ENCODE assay signal across 8 mouse cellular contexts in genomic region chr16:33516807-33517565, GRCm38 (mm10). TPM values are rescaled to one million over a fixed set of nuclear protein-coding genes. Genes with fewer than 3 reads are reported as not detected.
DNase-seq lines count a peak whose midpoint lies in the region; ATAC-seq lines count a peak whose summit lies in the region.

TSS of gene Slc12a8 (plus strand) at chr16:33517328.

- intact Hi-C loops in heart, postnatal 25 days (cut with DNase I) = no loop called here

- H3K27ac ChIP-seq in heart, embryonic 13.5 days (replicated peaks) = no peak within 1 kb of the TSS; the same call in 1 of the 2 replicates
- no peak within 1 kb of the TSS for H3K27ac ChIP-seq in liver, embryonic 15.5 days (replicated peaks)

- H3K27me3 ChIP-seq in heart, embryonic 13.5 days (replicated peaks) = no peaks in the 10 kb centered on the region
- H3K27me3 ChIP-seq in liver, embryonic 15.5 days = peaks cover 20% of the 10 kb centered on the region

- peak; percentile 96 for DNase-seq in heart, adult 11 months
- DNase-seq in heart, postnatal 25 days (ENCODE audit: low spot score) = no peak
- peak; percentile 54 for DNase-seq in embryo, embryonic 11 days
- DNase-seq in layer of hippocampus, adult 11-12 months (ENCODE audit: low spot score) = peak; percentile 70
- DNase-seq in right cerebral cortex, postnatal 25 days = peak; percentile 47
- no peak for DNase-seq in adrenal gland, adult 8-10 months

- H3K4me3 ChIP-seq in heart, embryonic 13.5 days = peak within 1 kb of the TSS; percentile 53
- no peak within 1 kb of the TSS for H3K4me3 ChIP-seq in liver, embryonic 15.5 days (replicated peaks)

- H3K36me3 ChIP-seq in heart, embryonic 13.5 days = no peaks in the 10 kb centered on the region
- H3K36me3 ChIP-seq in liver, embryonic 15.5 days (replicated peaks) = no peaks in the 10 kb centered on the region

- H3K4me1 ChIP-seq in heart, embryonic 13.5 days = peaks cover 21% of the 10 kb centered on the region
- H3K4me1 ChIP-seq in liver, embryonic 15.5 days (replicated peaks) = 0 out of 2 replicates have a peak, but pooled peaks cover 3% of the 10 kb centered on the region

- 7% methylated on average over 27 of the region's 27 CpGs for WGBS in heart, embryonic 13.5 days
- 10% methylated on average over 27 of the region's 27 CpGs for WGBS in liver, embryonic 15.5 days (ENCODE audit: insufficient replicate concordance)

- peak within 1 kb of the TSS; percentile 86 for H3K4me2 ChIP-seq in heart, embryonic 13.5 days
- peak within 1 kb of the TSS; percentile 53 for H3K4me2 ChIP-seq in liver, embryonic 15.5 days

- H3K9me3 ChIP-seq in heart, embryonic 13.5 days = no peaks in the 10 kb centered on the region
- no peaks in the 10 kb centered on the region for H3K9me3 ChIP-seq in liver, embryonic 15.5 days (replicated peaks)

- ATAC-seq in heart, embryonic 13.5 days (ENCODE audit: extremely low read depth, insufficient number of reproducible peaks, low FRiP score, low TSS enrichment) = no peak
- ATAC-seq in liver, embryonic 15.5 days (ENCODE audit: insufficient read depth) = no peak

- H3K9ac ChIP-seq in heart, embryonic 13.5 days = peak within 1 kb of the TSS; percentile 74
- no peak within 1 kb of the TSS for H3K9ac ChIP-seq in liver, embryonic 15.5 days

RNA-seq across cellular contexts. Expression of gene Slc12a8, which starts in this region (rescaled TPM):
- under 1 TPM; 0.50 to 0.60 TPM for total RNA-seq in heart, postnatal 25 days (2021)
- polyA plus RNA-seq in heart, embryonic 13.5 days (2015; fragmentation: Nextera tagmentation; extraction: Ambion mirVana) = 0.83 and 1.1 TPM in 2 replicates
- 0.05 and 0.09 TPM in 2 replicates for polyA plus RNA-seq in liver, embryonic 15.5 days (2015; fragmentation: Nextera tagmentation; extraction: Ambion mirVana)
- under 1 TPM; 0.55 to 0.91 (median 0.77) TPM for total RNA-seq in adrenal gland, adult 8-10 months (2022)

Comparison
In these comparisons a context has a peak if more than half of its experiments do, and no peak if none do; other contexts are left out.
1. DNase-seq: peak in heart, adult 11 months (single experiment), embryo, embryonic 11 days (single experiment), layer of hippocampus, adult 11-12 months (single experiment) and right cerebral cortex, postnatal 25 days (single experiment); none in heart, postnatal 25 days (single experiment) and adrenal gland, adult 8-10 months (single experiment).